Mouse (Mus musculus): ENCODE measurements around the gene Utrn. TPM values are rescaled to one million over a fixed set of nuclear protein-coding genes. Genes with fewer than 3 reads are reported as not detected.

Gene Utrn
- total RNA-seq, 1 experiment from 2014 or later = 61.8 TPM

GRCm38 (mm10) chr10:12718386-12718785 is 150.8 kb downstream of the Utrn start:
- no peak for ATAC-seq (replicated peaks; ENCODE audit: insufficient number of reproducible peaks, low FRiP score, low TSS enrichment, poor library complexity, severe bottlenecking)

GRCm38 (mm10) chr10:12717381-12717780 is 151.8 kb downstream of the Utrn start:
- ATAC-seq (replicated peaks; ENCODE audit: insufficient number of reproducible peaks, low FRiP score, low TSS enrichment, poor library complexity, severe bottlenecking) = no peak

GRCm38 (mm10) chr10:12716657-12717327 is 152.4 kb downstream of the Utrn start:
- no peak for ATAC-seq (replicated peaks; ENCODE audit: insufficient number of reproducible peaks, low FRiP score, low TSS enrichment, poor library complexity, severe bottlenecking)

- no peak for ATAC-seq (replicated peaks; ENCODE audit: insufficient number of reproducible peaks, low FRiP score, low TSS enrichment, poor library complexity, severe bottlenecking)
Observed at GRCm38 (mm10) chr10:12713236-12713855, 155.8 kb downstream of the Utrn start.

GRCm38 (mm10) chr10:12711332-12711831 is 157.8 kb downstream of the Utrn start:
- no peak for ATAC-seq (replicated peaks; ENCODE audit: insufficient number of reproducible peaks, low FRiP score, low TSS enrichment, poor library complexity, severe bottlenecking)

GRCm38 (mm10) chr10:12706516-12706915 is 162.6 kb downstream of the Utrn start:
- no peak for ATAC-seq (replicated peaks; ENCODE audit: insufficient number of reproducible peaks, low FRiP score, low TSS enrichment, poor library complexity, severe bottlenecking)

- ATAC-seq (replicated peaks; ENCODE audit: insufficient number of reproducible peaks, low FRiP score, low TSS enrichment, poor library complexity, severe bottlenecking) = no peak
Observed at GRCm38 (mm10) chr10:12705990-12706389, 163.2 kb downstream of the Utrn start.

GRCm38 (mm10) chr10:12704290-12704689 is 164.9 kb downstream of the Utrn start:
- ATAC-seq (replicated peaks; ENCODE audit: insufficient number of reproducible peaks, low FRiP score, low TSS enrichment, poor library complexity, severe bottlenecking) = no peak

- ATAC-seq (replicated peaks; ENCODE audit: insufficient number of reproducible peaks, low FRiP score, low TSS enrichment, poor library complexity, severe bottlenecking) = no peak
Observed at GRCm38 (mm10) chr10:12703526-12703925, 165.6 kb downstream of the Utrn start.

GRCm38 (mm10) chr10:12702140-12702539 is 167.0 kb downstream of the Utrn start:
- ATAC-seq (replicated peaks; ENCODE audit: insufficient number of reproducible peaks, low FRiP score, low TSS enrichment, poor library complexity, severe bottlenecking) = no peak

GRCm38 (mm10) chr10:12701694-12702093 is 167.5 kb downstream of the Utrn start:
- no peak for ATAC-seq (replicated peaks; ENCODE audit: insufficient number of reproducible peaks, low FRiP score, low TSS enrichment, poor library complexity, severe bottlenecking)

GRCm38 (mm10) chr10:12700576-12700975 is 168.6 kb downstream of the Utrn start:
- no peak for ATAC-seq (replicated peaks; ENCODE audit: insufficient number of reproducible peaks, low FRiP score, low TSS enrichment, poor library complexity, severe bottlenecking)

GRCm38 (mm10) chr10:12697902-12698301 is 171.3 kb downstream of the Utrn start:
- ATAC-seq (replicated peaks; ENCODE audit: insufficient number of reproducible peaks, low FRiP score, low TSS enrichment, poor library complexity, severe bottlenecking) = no peak

- no peak for ATAC-seq (replicated peaks; ENCODE audit: insufficient number of reproducible peaks, low FRiP score, low TSS enrichment, poor library complexity, severe bottlenecking)
Observed at GRCm38 (mm10) chr10:12696704-12697103, 172.5 kb downstream of the Utrn start.

GRCm38 (mm10) chr10:12694774-12695173 is 174.4 kb downstream of the Utrn start:
- ATAC-seq (replicated peaks; ENCODE audit: insufficient number of reproducible peaks, low FRiP score, low TSS enrichment, poor library complexity, severe bottlenecking) = no peak

GRCm38 (mm10) chr10:12690601-12691000 is 178.6 kb downstream of the Utrn start:
- ATAC-seq (replicated peaks; ENCODE audit: insufficient number of reproducible peaks, low FRiP score, low TSS enrichment, poor library complexity, severe bottlenecking) = no peak

GRCm38 (mm10) chr10:12685683-12686082 is 183.5 kb downstream of the Utrn start:
- no peak for ATAC-seq (replicated peaks; ENCODE audit: insufficient number of reproducible peaks, low FRiP score, low TSS enrichment, poor library complexity, severe bottlenecking)

- ATAC-seq (replicated peaks; ENCODE audit: insufficient number of reproducible peaks, low FRiP score, low TSS enrichment, poor library complexity, severe bottlenecking) = no peak
Observed at GRCm38 (mm10) chr10:12684018-12684417, 185.1 kb downstream of the Utrn start.

GRCm38 (mm10) chr10:12673309-12673708 is 195.9 kb downstream of the Utrn start:
- ATAC-seq (replicated peaks; ENCODE audit: insufficient number of reproducible peaks, low FRiP score, low TSS enrichment, poor library complexity, severe bottlenecking) = no peak

GRCm38 (mm10) chr10:12671608-12672007 is 197.6 kb downstream of the Utrn start:
- no peak for ATAC-seq (replicated peaks; ENCODE audit: insufficient number of reproducible peaks, low FRiP score, low TSS enrichment, poor library complexity, severe bottlenecking)
